Mouse (Mus musculus): ENCODE data around the gene Itga6. TPM values are rescaled to one million over a fixed set of nuclear protein-coding genes. Genes with fewer than 3 reads are reported as not detected.

Itga6 gene
- polyA plus RNA-seq, 1 experiment from 2014 or later: 17.7 TPM

- WGBS: 89% methylated on average over 7 of the region's 7 CpGs
- ATAC-seq: no peak
Observed at GRCm38 (mm10) chr2:71728341-71728740, 17.1 kb upstream of the Itga6 start.

DNA sequence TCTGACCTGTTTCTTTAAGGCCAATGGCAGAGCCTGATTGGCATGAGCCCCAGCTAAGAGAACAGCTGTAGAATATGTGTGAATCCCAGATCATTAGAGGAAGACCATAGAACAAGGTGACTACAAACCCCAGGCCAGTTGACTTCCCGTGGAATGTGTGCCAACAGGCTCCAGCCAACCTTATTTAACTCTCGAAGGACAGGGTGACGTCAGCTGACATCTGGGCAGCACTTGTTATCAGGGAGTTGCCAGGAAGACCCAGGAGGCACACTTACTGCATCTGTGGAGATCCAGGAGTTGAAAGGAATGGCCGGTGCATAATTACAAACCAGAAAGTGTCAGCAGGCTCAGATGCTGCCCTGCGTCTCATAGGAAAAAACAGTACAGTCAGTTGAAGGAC lies 16.6 kb upstream of the Itga6 start:
- Histone ChIP-seq H3K9me3 (replicated peaks; ENCODE audit: control insufficient read depth, low read length, poor library complexity, severe bottlenecking) (no peaks in the 10 kb centered on the region), H3K36me3 (ENCODE audit: control insufficient read depth, insufficient read depth, low read length) (no peaks in the 10 kb centered on the region), H3K27ac (ENCODE audit: low read length) (no peak overlapping the region), H3K4me3 (ENCODE audit: low read depth, low read length) (no peak overlapping the region), H3K27me3 (ENCODE audit: control insufficient read depth, insufficient read depth, low read depth, low read length) (no peaks in the 10 kb centered on the region), H3K4me2 (ENCODE audit: low read length) (no peak overlapping the region), H3K9ac (ENCODE audit: low read depth, low read length) (no peak overlapping the region), H3K4me1 (ENCODE audit: control insufficient read depth, insufficient read depth, low read length) (no peaks in the 10 kb centered on the region)
- 72% methylated on average over 5 of the region's 5 CpGs for WGBS
- ATAC-seq: no peak

More at GRCm38 (mm10) chr2:71728341-71728740, 17.1 kb upstream of the Itga6 start:
- H3K27ac ChIP-seq (ENCODE audit: low read length): no peak overlapping the region
- H3K4me2 ChIP-seq (ENCODE audit: low read length): no peak overlapping the region
- no peaks in the 10 kb centered on the region for H3K36me3 ChIP-seq (ENCODE audit: control insufficient read depth, insufficient read depth, low read length)
- H3K9me3 ChIP-seq (replicated peaks; ENCODE audit: control insufficient read depth, low read length, poor library complexity, severe bottlenecking): no peaks in the 10 kb centered on the region
- no peak overlapping the region for H3K4me3 ChIP-seq (ENCODE audit: low read depth, low read length)
- no peak overlapping the region for H3K9ac ChIP-seq (ENCODE audit: low read depth, low read length)
- H3K4me1 ChIP-seq (ENCODE audit: control insufficient read depth, insufficient read depth, low read length): no peaks in the 10 kb centered on the region
- no peaks in the 10 kb centered on the region for H3K27me3 ChIP-seq (ENCODE audit: control insufficient read depth, insufficient read depth, low read depth, low read length)

- H3K4me3 ChIP-seq (ENCODE audit: low read depth, low read length): no peak overlapping the region
- 91% methylated on average over 20 of the region's 20 CpGs for WGBS
- H3K4me1 ChIP-seq (ENCODE audit: control insufficient read depth, insufficient read depth, low read length): no peaks in the 10 kb centered on the region
- H3K9ac ChIP-seq (ENCODE audit: low read depth, low read length): no peak overlapping the region
- H3K4me2 ChIP-seq (ENCODE audit: low read length): no peak overlapping the region
- H3K27me3 ChIP-seq (ENCODE audit: control insufficient read depth, insufficient read depth, low read depth, low read length): no peaks in the 10 kb centered on the region
- no peak for ATAC-seq
- no peaks in the 10 kb centered on the region for H3K36me3 ChIP-seq (ENCODE audit: control insufficient read depth, insufficient read depth, low read length)
- no peak overlapping the region for H3K27ac ChIP-seq (ENCODE audit: low read length)
- H3K9me3 ChIP-seq (replicated peaks; ENCODE audit: control insufficient read depth, low read length, poor library complexity, severe bottlenecking): no peaks in the 10 kb centered on the region
Observed at GRCm38 (mm10) chr2:71730623-71731612, 14.5 kb upstream of the Itga6 start.

GRCm38 (mm10) chr2:71734792-71735392 lies 10.5 kb upstream of the Itga6 start:
- Histone ChIP-seq H3K4me2 (ENCODE audit: low read length) (no peak overlapping the region), H3K9ac (ENCODE audit: low read depth, low read length) (no peak overlapping the region), H3K9me3 (replicated peaks; ENCODE audit: control insufficient read depth, low read length, poor library complexity, severe bottlenecking) (no peaks in the 10 kb centered on the region), H3K27me3 (ENCODE audit: control insufficient read depth, insufficient read depth, low read depth, low read length) (no peaks in the 10 kb centered on the region), H3K4me3 (ENCODE audit: low read depth, low read length) (no peak overlapping the region), H3K27ac (ENCODE audit: low read length) (no peak overlapping the region), H3K4me1 (ENCODE audit: control insufficient read depth, insufficient read depth, low read length) (no peaks in the 10 kb centered on the region; the same call in 1 of the 2 replicates), H3K36me3 (ENCODE audit: control insufficient read depth, insufficient read depth, low read length) (no peaks in the 10 kb centered on the region)
- 83% methylated on average over 9 of the region's 9 CpGs for WGBS
- ATAC-seq: no peak

DNA sequence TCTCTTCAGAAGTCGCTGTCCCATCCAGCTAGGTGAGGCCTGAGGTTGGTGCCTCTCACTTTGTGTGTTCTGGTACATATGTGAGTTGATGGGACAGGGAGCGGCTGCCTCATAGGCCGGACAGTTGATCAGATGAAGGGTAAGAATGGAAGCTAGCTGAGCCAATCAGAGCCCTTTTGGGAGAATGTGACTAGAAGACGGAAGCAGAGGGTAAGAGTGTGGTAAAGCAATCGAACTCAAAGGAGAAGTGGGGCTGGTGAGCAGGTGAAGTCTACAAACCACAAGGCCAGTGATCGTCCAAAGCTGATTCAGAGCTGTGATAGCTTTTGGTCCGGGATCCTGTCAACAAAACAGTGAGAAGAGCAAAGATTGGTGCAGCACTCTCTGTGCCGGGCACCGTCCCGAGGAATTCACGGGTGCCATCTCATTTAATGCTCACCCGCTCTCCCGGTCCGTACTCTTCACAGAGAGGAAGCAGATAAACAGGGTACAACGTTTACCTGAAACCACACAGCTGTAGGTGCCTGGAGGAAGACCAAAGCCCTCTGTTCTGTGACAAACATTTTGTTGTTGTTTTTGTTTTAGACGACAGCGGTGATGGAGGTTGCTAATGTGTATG lies 9.8 kb upstream of the Itga6 start:
- Histone ChIP-seq H3K4me3 (ENCODE audit: low read depth, low read length) (no peak overlapping the region), H3K9me3 (replicated peaks; ENCODE audit: control insufficient read depth, low read length, poor library complexity, severe bottlenecking) (no peaks in the 10 kb centered on the region), H3K4me2 (ENCODE audit: low read length) (no peak overlapping the region), H3K9ac (ENCODE audit: low read depth, low read length) (no peak overlapping the region), H3K36me3 (ENCODE audit: control insufficient read depth, insufficient read depth, low read length) (no peaks in the 10 kb centered on the region), H3K4me1 (ENCODE audit: control insufficient read depth, insufficient read depth, low read length) (no peaks in the 10 kb centered on the region; the same call in 1 of the 2 replicates), H3K27ac (ENCODE audit: low read length) (no peak overlapping the region), H3K27me3 (ENCODE audit: control insufficient read depth, insufficient read depth, low read depth, low read length) (no peaks in the 10 kb centered on the region)
- ATAC-seq: no peak
- 94% methylated on average over 17 of the region's 17 CpGs for WGBS

DNA sequence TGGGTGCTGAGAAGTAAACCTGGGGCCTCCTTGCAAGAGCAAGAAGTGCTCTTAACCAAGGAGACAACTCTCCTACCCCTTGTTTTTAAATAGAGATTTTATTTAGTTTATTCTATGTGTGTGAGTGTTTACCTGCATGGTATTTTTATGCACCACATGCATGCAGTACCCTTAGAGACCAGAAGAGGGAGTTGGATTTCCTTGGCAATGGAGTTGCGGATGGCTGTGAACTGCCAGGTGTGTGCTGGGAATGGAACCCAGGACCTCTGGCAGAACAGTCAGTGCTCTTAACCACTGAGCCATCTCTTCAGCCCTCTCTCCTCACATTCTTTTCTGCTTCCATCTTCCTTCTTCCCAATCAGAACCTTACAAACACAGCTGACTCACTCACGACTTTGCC lies 9.2 kb upstream of the Itga6 start:
- Histone ChIP-seq H3K9ac (ENCODE audit: low read depth, low read length) (no peak overlapping the region), H3K4me1 (ENCODE audit: control insufficient read depth, insufficient read depth, low read length) (no peaks in the 10 kb centered on the region; the same call in 1 of the 2 replicates), H3K36me3 (ENCODE audit: control insufficient read depth, insufficient read depth, low read length) (no peaks in the 10 kb centered on the region), H3K27ac (ENCODE audit: low read length) (no peak overlapping the region), H3K9me3 (replicated peaks; ENCODE audit: control insufficient read depth, low read length, poor library complexity, severe bottlenecking) (no peaks in the 10 kb centered on the region), H3K4me2 (ENCODE audit: low read length) (no peak overlapping the region), H3K4me3 (ENCODE audit: low read depth, low read length) (no peak overlapping the region), H3K27me3 (ENCODE audit: control insufficient read depth, insufficient read depth, low read depth, low read length) (no peaks in the 10 kb centered on the region)
- WGBS: 97% methylated on average over 2 of the region's 2 CpGs
- no peak for ATAC-seq

DNA sequence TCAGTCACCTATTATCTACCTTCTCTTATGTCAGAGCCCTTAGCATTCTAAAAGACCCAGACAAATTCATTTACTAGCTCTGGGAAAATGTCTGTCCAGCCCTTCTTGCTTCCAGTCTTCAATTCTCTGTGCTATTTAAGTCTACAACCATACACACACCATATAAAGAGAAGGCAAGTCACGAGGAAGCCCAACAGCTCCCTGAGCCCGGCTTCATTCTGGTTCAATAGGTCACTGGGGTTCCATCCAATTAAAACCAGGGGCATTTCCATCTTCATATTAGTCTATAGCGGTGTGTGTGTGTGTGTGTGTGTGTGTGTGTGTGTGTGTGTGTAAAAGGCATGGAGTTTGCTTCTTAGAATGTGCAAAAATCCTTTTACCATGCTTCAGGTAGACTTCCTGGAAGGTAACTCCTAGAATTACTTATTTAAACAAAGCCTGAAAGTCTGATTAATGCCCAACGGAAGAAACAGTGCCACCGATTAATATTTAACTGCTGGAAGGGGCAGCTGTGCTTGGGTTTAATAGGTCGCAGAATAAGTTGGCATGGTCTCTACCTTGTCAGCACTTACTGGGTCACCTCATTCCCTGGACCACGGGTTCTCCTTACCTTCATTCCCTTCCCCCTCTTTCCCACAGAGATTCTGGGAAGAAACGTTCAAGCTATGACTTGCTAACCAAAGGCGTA lies 6.1 kb upstream of the Itga6 start:
- no peak overlapping the region for H3K4me2 ChIP-seq (ENCODE audit: low read length)
- no peak overlapping the region for H3K9ac ChIP-seq (ENCODE audit: low read depth, low read length)
- H3K36me3 ChIP-seq (ENCODE audit: control insufficient read depth, insufficient read depth, low read length): no peaks in the 10 kb centered on the region
- no peak overlapping the region for H3K27ac ChIP-seq (ENCODE audit: low read length)
- no peak for ATAC-seq
- H3K4me1 ChIP-seq (ENCODE audit: control insufficient read depth, insufficient read depth, low read length): peaks cover 6% of the 10 kb centered on the region
- H3K4me3 ChIP-seq (ENCODE audit: low read depth, low read length): no peak overlapping the region
- H3K9me3 ChIP-seq (replicated peaks; ENCODE audit: control insufficient read depth, low read length, poor library complexity, severe bottlenecking): no peaks in the 10 kb centered on the region
- H3K27me3 ChIP-seq (ENCODE audit: control insufficient read depth, insufficient read depth, low read depth, low read length): no peaks in the 10 kb centered on the region
- WGBS: 75% methylated on average over 9 of the region's 9 CpGs

GRCm38 (mm10) chr2:71742557-71742956 lies 2.9 kb upstream of the Itga6 start:
- Histone ChIP-seq H3K9me3 (replicated peaks; ENCODE audit: control insufficient read depth, low read length, poor library complexity, severe bottlenecking) (no peaks in the 10 kb centered on the region), H3K9ac (ENCODE audit: low read depth, low read length) (no peak overlapping the region), H3K27ac (ENCODE audit: low read length) (no peak overlapping the region), H3K4me1 (ENCODE audit: control insufficient read depth, insufficient read depth, low read length) (peaks cover 8% of the 10 kb centered on the region), H3K4me2 (ENCODE audit: low read length) (no peak overlapping the region), H3K36me3 (ENCODE audit: control insufficient read depth, insufficient read depth, low read length) (no peaks in the 10 kb centered on the region), H3K27me3 (ENCODE audit: control insufficient read depth, insufficient read depth, low read depth, low read length) (no peaks in the 10 kb centered on the region), H3K4me3 (ENCODE audit: low read depth, low read length) (no peak overlapping the region)
- 41% methylated on average over 4 of the region's 4 CpGs for WGBS
- ATAC-seq: no peak
